Comparison of ENCODE assay signal across 20 mouse cellular contexts in the genomic region with DNA sequence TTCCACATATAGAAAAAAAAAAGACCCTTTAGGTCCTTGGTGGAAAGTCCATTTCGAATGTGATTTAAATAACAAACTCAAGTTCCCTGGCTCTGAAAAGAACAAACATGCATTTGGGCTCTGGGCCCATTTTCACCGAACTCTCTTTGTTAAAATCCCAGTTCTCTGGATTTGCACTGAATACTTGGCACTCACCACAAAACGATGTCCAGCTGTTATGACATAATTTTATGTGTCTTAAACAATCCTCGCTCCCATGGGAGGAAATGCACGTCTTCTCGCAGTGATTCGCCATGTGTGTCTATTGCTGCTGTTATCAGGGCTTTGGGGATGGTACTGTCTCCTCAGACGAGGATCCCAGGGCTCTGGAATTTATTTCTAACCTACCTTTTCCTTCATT.
A peak's percentile ranks its signal among the peaks of the same experiment; 100 is the strongest.
DNase-seq lines count a peak whose midpoint lies in the region; ATAC-seq and TF ChIP-seq lines count a peak whose summit lies in the region.
"Had no signal": no experiment of that assay in that cellular context is flagged by ENCODE, and none has a peak within 500 bp of the region (broad histone marks: within the 10 kb centered on the region; RNA-seq: fewer than 3 reads in every experiment).

No protein-coding gene starts in this region.

- peaks cover 14% of the 10 kb centered on the region for H3K36me3 ChIP-seq in heart, embryonic 16.5 days (ENCODE audit: control insufficient read depth, insufficient read depth)
- peaks cover 7% of the 10 kb centered on the region for H3K36me3 ChIP-seq in heart, embryonic 11.5 days (ENCODE audit: control insufficient read depth, insufficient read depth, low read length)
- H3K36me3 ChIP-seq in limb, embryonic 10.5 days: peaks cover 18% of the 10 kb centered on the region
- peaks cover 26% of the 10 kb centered on the region for H3K36me3 ChIP-seq in hindbrain, embryonic 13.5 days

- ATAC-seq in heart, embryonic 16.5 days (replicated peaks; ENCODE audit: extremely low read depth, insufficient read depth, low FRiP score): no peak
- no peak for ATAC-seq in heart, embryonic 11.5 days (replicated peaks; ENCODE audit: insufficient number of reproducible peaks, low FRiP score, low TSS enrichment)
- no peak for ATAC-seq in hindbrain, embryonic 13.5 days (ENCODE audit: low FRiP score)
- ATAC-seq: forebrain, embryonic 16.5 days; hindbrain, embryonic 16.5 days had no signal

- WGBS in heart, embryonic 16.5 days: 63% methylated on average over 8 of the region's 8 CpGs
- 80% methylated on average over 8 of the region's 8 CpGs for WGBS in heart, embryonic 11.5 days (ENCODE audit: insufficient replicate concordance)
- 87% methylated on average over 8 of the region's 8 CpGs for WGBS in limb, embryonic 10.5 days
- 67% methylated on average over 8 of the region's 8 CpGs for WGBS in hindbrain, embryonic 13.5 days

- peak overlapping the region; percentile 39; the same call in 1 of the 2 replicates for H3K27ac ChIP-seq in heart, embryonic 16.5 days (ENCODE audit: low read length)
- H3K27ac ChIP-seq in heart, embryonic 11.5 days (ENCODE audit: low read depth, low read length): no peak overlapping the region
- no peak overlapping the region for H3K27ac ChIP-seq in limb, embryonic 10.5 days
- H3K27ac ChIP-seq in hindbrain, embryonic 13.5 days: no peak overlapping the region
- H3K27ac ChIP-seq: heart, embryonic 13.5 days; layer of hippocampus, adult 2 months; limb, embryonic 15.5 days; macrophage; midbrain, embryonic 12.5 days had no signal

- H3K4me3 ChIP-seq in heart, embryonic 16.5 days (ENCODE audit: low read length): no peak overlapping the region
- no peak overlapping the region for H3K4me3 ChIP-seq in heart, embryonic 11.5 days (ENCODE audit: low read depth, low read length)
- no peak overlapping the region for H3K4me3 ChIP-seq in limb, embryonic 10.5 days
- no peak overlapping the region for H3K4me3 ChIP-seq in hindbrain, embryonic 13.5 days
- H3K4me3 ChIP-seq: heart, embryonic 13.5 days; layer of hippocampus, adult 2 months; limb, embryonic 15.5 days; midbrain, embryonic 12.5 days had no signal

- H3K4me1 ChIP-seq in heart, embryonic 16.5 days (ENCODE audit: control insufficient read depth, insufficient read depth, low read length): no peaks in the 10 kb centered on the region
- peaks cover 4% of the 10 kb centered on the region; the same call in 1 of the 2 replicates for H3K4me1 ChIP-seq in heart, embryonic 11.5 days (ENCODE audit: control insufficient read depth, insufficient read depth, low read length)
- peaks cover 17% of the 10 kb centered on the region for H3K4me1 ChIP-seq in limb, embryonic 10.5 days
- peaks cover 33% of the 10 kb centered on the region for H3K4me1 ChIP-seq in hindbrain, embryonic 13.5 days (replicated peaks)

- H3K4me2 ChIP-seq in heart, embryonic 16.5 days (ENCODE audit: low read depth, low read length): 0 out of 2 replicates have a peak overlapping the region, but pooled peaks have one; percentile 9
- H3K4me2 ChIP-seq in heart, embryonic 11.5 days: no peak overlapping the region
- no peak overlapping the region for H3K4me2 ChIP-seq in hindbrain, embryonic 13.5 days
- H3K4me2 ChIP-seq: heart, embryonic 13.5 days; limb, embryonic 15.5 days; midbrain, embryonic 12.5 days had no signal

- H3K27me3 ChIP-seq in heart, embryonic 16.5 days (ENCODE audit: control insufficient read depth, insufficient read depth, low read length): no peaks in the 10 kb centered on the region
- no peaks in the 10 kb centered on the region for H3K27me3 ChIP-seq in heart, embryonic 11.5 days (ENCODE audit: control insufficient read depth, insufficient read depth, low read length)
- H3K27me3 ChIP-seq in limb, embryonic 10.5 days (ENCODE audit: low read depth, poor library complexity, severe bottlenecking): no peaks in the 10 kb centered on the region
- no peaks in the 10 kb centered on the region for H3K27me3 ChIP-seq in hindbrain, embryonic 13.5 days
- H3K27me3 ChIP-seq: heart, embryonic 13.5 days; limb, embryonic 15.5 days; midbrain, embryonic 12.5 days had no signal

- no peaks in the 10 kb centered on the region for H3K9me3 ChIP-seq in heart, embryonic 16.5 days (replicated peaks; ENCODE audit: control insufficient read depth, low read length)
- no peaks in the 10 kb centered on the region; the same call in 1 of the 2 replicates for H3K9me3 ChIP-seq in heart, embryonic 11.5 days (replicated peaks; ENCODE audit: control insufficient read depth, low read length)
- no peaks in the 10 kb centered on the region for H3K9me3 ChIP-seq in limb, embryonic 10.5 days (replicated peaks)
- no peaks in the 10 kb centered on the region for H3K9me3 ChIP-seq in hindbrain, embryonic 13.5 days
- H3K9me3 ChIP-seq: limb, embryonic 15.5 days had no signal

- no peak for TF ChIP-seq CTCF in brain, embryonic 14.5 days (IDR thresholded peaks at IDR 0.05; ENCODE audit: borderline replicate concordance, extremely low read depth, insufficient read depth, insufficient read length)

- H3K9ac ChIP-seq in heart, embryonic 16.5 days (ENCODE audit: low read length): no peak overlapping the region
- H3K9ac ChIP-seq in heart, embryonic 11.5 days (ENCODE audit: low read depth, low read length): no peak overlapping the region
- H3K9ac ChIP-seq in hindbrain, embryonic 13.5 days: no peak overlapping the region
- H3K9ac ChIP-seq: heart, embryonic 13.5 days; limb, embryonic 15.5 days; midbrain, embryonic 12.5 days had no signal

- no peak for TF ChIP-seq POLR2A in brain, embryonic 14.5 days (IDR thresholded peaks at IDR 0.05; ENCODE audit: borderline replicate concordance, extremely low read depth, insufficient read depth, insufficient read length, poor library complexity, severe bottlenecking)

- DNase-seq in kidney, postnatal 4 days: peak; percentile 58 to 68
- no peak for DNase-seq in kidney, adult 8-10 months
- peak; percentile 51 for DNase-seq in brain, embryonic 14.5 days (ENCODE audit: low read depth)
- DNase-seq in limb, embryonic 10.5 days (ENCODE audit: low spot score): peak; percentile 5
- DNase-seq in adrenal gland, adult 18-20 months (ENCODE audit: low spot score in 2 of 2): no peak
- DNase-seq: adrenal gland, postnatal 14 days; cerebellum, adult 8-10 months; embryo, embryonic 11 days; right cerebral cortex, adult 18-20 months; thymus, postnatal 36 days had no signal

Comparison
In these comparisons a context has a peak if more than half of its experiments do, and no peak if none do; other contexts are left out.
1. DNase-seq: peak in kidney, postnatal 4 days (2 of 2), brain, embryonic 14.5 days (single experiment) and limb, embryonic 10.5 days (single experiment); none in kidney, adult 8-10 months (0 of 2) and adrenal gland, adult 18-20 months (0 of 2).